Mouse (Mus musculus): Measurements from ENCODE around the gene Tfe3.
"Not testable (repeated sequence)": the region's sequence is repeated elsewhere in the genome, so short reads cannot be mapped to it uniquely, and the experiment has no call there.

Gene Tfe3

DNA sequence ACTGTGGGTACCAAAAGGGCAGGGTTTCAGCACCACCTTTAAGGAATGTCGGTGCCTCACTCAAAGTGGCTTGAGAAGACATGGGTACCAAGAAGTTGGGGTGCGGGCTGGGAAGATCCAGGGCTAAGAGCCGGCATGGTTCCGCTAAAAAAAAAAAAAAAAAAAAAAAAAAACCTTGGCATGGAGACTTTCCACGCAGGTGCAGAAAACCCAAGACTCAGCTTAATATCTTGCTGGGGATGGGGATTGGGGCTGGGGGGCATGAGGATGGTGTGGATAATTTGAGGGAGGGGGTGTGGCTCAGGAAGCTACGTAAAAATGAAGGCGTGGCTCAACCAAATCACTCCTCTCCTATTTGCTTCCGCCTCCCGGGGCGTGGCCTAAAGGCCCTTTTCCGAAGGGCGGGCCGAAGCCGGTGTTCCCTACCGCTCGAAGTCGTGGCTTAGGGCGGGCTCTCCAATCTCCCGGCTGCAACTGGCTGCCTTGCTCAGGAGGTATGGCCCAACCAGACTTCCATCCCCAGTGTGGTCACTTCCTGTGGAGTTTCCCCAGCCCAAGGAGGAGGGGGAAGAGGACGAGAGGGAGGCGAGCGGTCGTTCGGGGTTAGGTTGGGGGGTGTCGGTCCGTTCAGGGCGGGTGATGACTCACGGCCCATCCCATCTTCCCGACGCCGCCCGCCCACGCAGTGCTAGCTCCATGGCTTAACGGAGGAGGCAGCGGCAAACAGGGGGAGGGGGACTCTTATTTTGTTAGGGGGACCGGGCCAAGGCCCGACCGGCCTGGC is at the start of gene Tfe3:
Tfe3 (plus strand) TSS at position 424 of the 784 bp plus-strand sequence.
- peak; percentile 93 for DNase-seq (ENCODE audit: low spot score)

DNA sequence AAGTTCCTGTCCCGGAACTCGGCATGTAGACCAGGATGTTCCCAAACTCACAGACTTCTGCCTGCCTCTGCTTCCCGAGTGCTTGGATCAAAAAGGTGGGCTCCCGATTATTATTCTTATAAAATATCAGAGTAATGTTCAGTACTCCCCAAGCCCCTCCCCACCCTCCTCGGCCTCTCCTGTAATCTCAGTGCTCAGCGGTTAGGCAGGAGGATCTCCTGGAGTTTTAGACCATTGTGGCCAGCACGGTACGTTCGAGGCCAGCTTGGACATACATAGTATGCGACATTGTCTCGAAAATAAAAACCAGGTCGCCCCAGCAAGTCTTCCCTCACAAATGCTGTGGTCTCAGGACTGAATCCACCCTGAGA is 48.6 kb upstream of the Tfe3 start:
- DNase-seq (ENCODE audit: low spot score), result not testable (repeated sequence)

DNA sequence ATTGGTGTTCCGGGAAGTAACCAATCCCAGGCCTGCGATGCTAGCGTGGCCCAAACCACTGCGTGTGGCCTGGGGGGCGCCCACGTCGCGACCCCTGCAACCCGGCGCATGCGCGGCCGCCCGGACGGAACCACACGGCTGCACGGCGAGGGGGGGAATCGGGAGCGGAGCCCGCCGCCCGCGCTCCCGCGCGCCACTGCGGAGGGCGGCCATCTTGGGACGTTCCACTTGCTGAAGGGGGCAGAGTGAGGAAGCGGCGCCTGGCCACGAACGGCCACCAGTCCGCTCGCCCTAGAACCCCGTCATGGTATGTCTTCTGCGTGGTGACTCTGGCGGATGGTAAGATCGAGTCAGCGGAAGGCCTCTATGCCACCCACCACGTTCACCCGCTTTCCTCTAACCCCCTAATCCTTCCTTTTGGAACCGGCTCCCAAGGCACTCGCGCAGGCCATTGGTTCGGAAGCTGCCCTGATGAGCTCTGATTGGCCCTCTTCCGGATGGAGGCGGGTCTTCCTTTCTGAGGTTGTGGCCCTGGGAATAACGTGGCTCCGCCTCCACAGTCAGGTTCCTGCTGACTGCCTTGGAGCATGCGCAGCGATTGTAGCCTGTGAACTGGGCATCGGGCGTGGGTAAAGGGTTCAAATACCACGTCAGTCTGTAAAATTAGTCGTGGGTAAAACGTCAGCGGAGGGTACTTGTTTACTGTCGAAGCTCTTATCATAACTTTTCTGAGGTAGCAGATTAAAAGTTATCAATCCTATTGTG is 48.0 kb upstream of the Tfe3 start, which contains the start of gene Wdr45:
Wdr45 (plus strand) TSS at position 199 of the 765 bp plus-strand sequence.
- peak; percentile 95 for DNase-seq (ENCODE audit: low spot score)

DNA sequence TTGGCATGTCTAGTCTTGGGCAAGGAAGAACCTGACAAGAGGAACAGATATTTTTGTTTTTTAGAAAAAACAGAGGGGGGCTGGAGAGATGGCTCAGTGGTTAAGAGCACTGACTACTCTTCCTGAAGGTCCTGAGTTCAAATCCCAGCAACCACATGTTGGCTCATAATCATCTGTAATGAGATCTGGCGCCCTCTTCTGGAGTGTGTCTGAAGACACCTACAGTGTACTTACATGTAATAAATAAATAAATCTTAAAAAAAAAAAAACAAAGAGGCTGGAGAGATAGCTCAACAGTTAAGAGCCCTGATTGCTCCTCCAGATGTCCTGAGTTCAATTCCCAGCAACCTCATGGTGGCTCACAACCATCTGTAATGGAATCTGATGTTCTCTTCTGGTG is 46.3 kb upstream of the Tfe3 start:
- DNase-seq (ENCODE audit: low spot score), result not testable (repeated sequence)

DNA sequence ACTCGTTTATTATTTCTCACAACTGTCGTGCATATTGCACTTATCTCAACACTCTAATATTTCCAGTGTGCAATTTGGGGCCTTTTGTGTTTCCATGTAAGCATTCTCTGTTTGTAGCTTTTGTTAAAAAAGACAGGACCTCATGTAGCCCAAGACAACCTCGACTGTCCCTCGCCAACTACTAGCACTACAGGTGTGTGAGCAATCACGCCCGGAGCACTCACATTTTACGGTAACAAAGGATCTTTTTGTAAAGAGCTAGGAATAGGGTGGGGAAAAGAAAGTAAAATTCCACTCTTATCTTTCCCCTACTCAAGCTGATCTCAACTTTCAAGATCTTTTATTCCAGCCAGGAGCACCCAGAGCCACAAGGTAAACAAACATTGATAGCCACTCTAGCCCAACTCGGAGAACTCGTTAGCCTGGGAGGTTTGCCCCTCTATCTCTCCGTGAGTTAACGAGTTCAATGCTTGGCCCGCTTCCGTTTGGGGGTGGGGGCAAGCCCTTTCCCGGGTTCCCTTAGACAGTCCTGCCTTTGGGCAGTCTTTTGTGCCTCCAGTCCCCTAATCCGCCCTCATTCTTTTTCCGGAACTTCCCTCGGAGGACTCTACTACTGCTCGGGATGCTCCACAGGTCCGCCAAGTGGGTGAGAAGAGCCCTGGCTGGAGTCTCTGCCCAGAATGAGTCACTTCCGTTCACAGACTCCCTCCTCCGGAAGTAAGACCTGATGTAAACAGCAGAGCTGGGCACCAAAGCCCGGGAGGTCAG is 40.7 kb upstream of the Tfe3 start, which contains the start of gene Gm45208:
Gm45208 (plus strand) TSS at position 732 of the 768 bp plus-strand sequence.
- DNase-seq (ENCODE audit: low spot score), result peak; percentile 88

GRCm38 (mm10) chrX:7722282-7722611 is 40.1 kb upstream of the Tfe3 start:
- DNase-seq (ENCODE audit: low spot score), result no peak

- no peak for DNase-seq (ENCODE audit: low spot score)
Measured at GRCm38 (mm10) chrX:7722691-7723090, 39.7 kb upstream of the Tfe3 start.

DNA sequence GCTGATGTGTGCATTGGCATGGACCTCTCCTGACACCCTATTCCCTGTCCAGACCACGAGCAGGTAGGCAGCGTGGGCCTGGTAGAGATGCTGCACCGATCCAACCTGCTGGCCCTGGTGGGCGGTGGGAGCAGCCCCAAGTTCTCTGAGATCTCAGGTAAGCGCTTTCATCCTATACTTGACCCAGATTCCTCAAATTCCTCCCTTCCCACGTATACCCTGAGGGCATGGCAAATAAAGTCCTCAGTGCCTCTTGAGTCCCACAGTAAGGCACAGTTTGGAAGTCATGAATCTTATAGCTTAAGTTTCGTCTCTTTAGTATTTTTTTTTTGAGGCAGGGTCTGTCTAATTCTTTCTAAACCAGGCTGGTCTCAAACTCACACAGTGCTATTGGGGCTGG is 38.2 kb upstream of the Tfe3 start:
- DNase-seq (ENCODE audit: low spot score), result no peak

- no peak for DNase-seq (ENCODE audit: low spot score)
Measured at GRCm38 (mm10) chrX:7725841-7726240, 36.5 kb upstream of the Tfe3 start.

- DNase-seq (ENCODE audit: low spot score), result no peak
Measured at GRCm38 (mm10) chrX:7727176-7727575, 35.2 kb upstream of the Tfe3 start.

DNA sequence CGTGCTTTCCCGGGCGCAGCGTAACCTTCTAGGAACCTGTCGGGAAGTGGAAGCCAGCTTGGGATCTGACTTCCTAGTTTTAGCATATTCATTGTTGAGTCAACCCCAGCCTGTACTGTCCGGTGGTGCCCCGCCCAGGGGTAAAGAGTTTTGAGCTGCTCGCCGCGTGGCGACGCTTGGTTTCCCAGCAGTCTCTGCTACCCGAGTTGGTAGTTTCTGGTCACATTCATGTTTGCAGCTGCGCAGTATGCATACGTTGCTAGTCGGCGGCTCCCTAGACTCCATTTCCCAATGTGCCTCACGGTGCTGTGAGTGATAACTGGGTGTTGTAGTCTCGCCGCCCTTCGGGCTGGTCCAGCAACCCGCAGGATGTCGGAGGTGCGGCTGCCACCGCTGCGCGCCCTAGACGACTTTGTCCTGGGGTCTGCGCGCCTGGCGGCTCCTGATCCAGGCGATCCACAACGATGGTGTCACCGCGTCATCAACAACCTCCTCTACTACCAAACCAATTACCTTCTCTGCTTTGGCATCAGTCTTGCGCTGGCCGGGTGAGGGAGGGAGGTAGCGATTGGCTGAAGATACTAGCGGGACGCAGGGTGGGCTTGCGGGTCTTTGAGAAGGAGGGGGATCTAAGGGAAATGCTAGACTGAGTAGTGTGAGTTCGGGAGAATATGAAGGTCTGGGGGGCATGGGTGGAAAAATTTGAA is 34.0 kb upstream of the Tfe3 start, which contains the start of gene Praf2:
Praf2 (plus strand) TSS at position 225 of the 707 bp plus-strand sequence.
- peak; percentile 88 for DNase-seq (ENCODE audit: low spot score)

DNA sequence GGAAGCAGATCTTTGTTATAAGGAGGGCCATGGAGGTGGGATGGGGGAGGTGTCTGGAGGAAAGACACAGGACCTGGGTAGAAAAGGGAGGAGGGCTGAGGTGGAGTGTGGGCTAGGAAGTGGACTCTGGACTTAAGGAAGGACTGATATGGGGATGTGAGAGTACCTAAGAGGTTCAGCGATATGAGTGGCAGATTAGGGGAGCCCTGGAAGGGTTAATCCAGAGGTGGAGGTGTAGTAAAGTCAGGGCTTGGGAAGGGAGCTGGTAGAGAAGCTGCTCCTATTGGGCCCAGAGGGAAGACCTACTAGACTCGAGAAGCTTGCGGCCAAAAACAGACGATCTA is 33.5 kb upstream of the Tfe3 start:
- DNase-seq (ENCODE audit: low spot score), result no peak

GRCm38 (mm10) chrX:7733571-7734156 is 28.7 kb upstream of the Tfe3 start:
- peak; percentile 67 for DNase-seq (ENCODE audit: low spot score)

GRCm38 (mm10) chrX:7739336-7740081 is 22.9 kb upstream of the Tfe3 start:
- no peak for DNase-seq (ENCODE audit: low spot score)

GRCm38 (mm10) chrX:7740082-7740819 is 22.1 kb upstream of the Tfe3 start:
- DNase-seq (ENCODE audit: low spot score), result no peak

GRCm38 (mm10) chrX:7741103-7741502 is 21.3 kb upstream of the Tfe3 start:
- no peak for DNase-seq (ENCODE audit: low spot score)

- DNase-seq (ENCODE audit: low spot score), result no peak
Measured at GRCm38 (mm10) chrX:7743470-7743869, 18.9 kb upstream of the Tfe3 start.

DNA sequence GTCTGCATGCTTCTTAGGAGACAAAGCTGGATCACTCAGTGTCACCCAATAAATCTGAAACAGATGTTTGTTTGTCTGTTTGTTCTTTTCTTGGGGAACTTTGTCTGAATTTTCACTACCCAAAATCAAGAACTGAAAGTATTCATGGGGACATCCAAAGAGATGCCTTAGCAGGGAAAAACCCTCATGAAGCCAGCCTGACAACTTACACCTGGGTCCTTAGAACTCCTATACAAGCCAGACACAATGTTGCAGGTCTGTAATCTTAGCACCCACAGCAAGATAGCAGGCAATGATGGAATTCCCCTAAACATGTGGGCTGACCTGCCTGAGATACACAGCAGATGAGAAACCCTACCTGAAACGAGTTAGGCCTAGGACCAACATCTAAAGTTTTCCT is 17.4 kb upstream of the Tfe3 start:
- DNase-seq (ENCODE audit: low spot score), result no peak

DNA sequence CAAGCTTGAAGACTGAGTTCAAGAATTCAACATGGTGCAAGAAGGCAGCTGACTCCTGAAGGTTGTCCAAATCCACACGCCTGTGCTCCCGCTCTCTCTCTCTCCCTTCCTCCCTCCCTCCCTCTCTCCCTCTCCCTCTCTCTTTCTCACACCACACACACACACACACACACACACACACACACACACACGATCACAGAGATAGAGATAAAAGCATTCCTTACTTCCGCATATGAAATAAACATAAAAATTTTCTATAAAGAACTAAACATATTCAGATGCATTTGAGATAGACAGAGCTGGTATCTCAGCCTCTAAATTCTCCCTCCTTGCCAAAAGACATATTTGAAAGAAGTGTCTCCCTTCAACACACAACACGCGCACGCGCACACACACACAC is 16.9 kb upstream of the Tfe3 start:
- DNase-seq (ENCODE audit: low spot score), result no peak
